Mouse (Mus musculus) adrenal gland, adult 2 months (tissue): ENCODE measurements at regions not wholly inside any gene's neighbourhood (a gene's known extent, or its start where the extent isn't known, plus 50 kb on each side); places are given as distances from the start of the nearest gene placed in this dataset.
"Not testable (repeated sequence)": the region's sequence is repeated elsewhere in the genome, so short reads cannot be mapped to it uniquely, and the experiment has no call there.

ENCODE experiments used
- DNase-seq: peaks from one replicate; pipeline ENCODE4 v3.0.0; 2021

DNA sequence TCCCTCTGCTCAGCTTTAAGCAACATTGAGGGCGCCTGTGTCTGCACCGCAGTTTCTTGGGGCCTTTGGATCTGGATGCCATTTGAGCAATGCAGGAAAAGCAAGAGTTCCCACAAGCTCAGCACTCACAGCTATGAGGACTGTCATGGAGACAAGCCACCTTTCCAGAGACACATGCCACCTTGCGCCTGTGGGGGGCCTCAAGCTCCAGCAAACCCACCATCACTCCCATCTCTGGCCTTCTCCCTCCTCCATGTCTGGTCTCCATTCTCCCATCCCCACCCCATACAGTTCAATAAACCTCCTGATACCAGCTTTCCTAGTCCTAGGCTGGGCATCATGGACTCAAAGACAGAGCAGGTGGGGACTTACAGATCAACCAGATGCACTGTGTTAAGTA lies 97.8 kb downstream of the Wdr11 start:
- no peak for DNase-seq

DNA sequence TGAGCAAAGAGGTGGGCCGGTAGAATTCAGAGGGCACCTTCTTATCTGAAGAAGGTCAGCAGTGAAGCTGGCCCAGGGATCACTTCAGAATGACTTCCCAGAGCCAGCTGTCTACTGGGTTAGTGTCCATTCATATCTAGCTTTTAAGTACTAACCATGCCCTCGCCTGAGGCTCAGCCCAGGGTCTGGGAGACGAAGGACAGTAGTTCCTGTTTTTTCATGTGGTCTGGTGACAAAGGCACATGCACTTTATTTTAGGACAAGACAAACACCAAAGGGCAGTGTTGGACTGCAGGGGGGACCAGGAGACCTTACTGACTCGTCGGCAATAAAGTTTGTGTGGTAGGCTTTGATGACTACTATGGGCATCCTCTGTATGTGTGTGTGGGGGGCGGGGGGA lies 99.2 kb downstream of the Wdr11 start:
- no peak for DNase-seq

DNA sequence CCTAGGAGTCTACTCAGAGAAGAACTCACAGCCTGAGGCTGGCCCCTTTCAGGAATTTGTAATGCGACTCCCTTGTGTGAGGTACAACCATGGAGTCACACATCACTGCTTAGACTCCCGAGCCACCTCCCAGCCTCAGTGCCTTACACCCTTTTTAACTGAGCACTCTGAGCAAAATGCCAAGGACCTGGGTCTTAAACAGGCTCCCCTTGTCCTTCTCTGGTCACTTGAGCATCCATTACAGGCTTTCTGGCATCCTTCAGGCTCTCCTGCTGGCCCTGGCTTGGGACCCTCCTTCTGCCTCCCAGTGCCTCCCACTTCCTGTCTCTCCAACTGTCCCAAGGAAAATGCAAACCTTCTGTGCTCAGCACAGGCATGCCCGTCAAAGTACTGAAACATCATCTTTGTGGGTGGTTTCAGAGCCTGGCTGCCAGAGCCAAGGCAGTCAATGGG lies 100.0 kb downstream of the Wdr11 start:
- no peak for DNase-seq

DNA sequence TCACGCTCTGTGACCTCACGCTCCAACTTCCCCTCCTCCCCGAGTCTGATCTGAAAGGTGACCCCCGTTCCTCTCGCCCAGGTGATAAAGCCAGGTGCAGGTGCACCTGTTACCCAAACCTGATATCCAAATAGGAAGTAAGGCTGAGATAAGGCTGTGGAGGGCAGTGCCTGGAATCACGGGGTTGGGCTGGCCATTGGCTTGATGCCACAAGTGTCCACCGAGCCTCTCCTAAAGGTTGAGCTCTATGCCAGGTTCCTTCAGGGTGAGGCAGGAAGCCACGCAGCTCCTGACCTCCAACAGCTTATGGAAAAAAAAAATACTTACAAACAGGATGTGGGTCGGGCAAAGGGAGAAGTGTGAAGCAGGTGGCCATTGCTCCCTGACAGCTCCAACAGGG lies 102.0 kb downstream of the Wdr11 start:
- no peak for DNase-seq

DNA sequence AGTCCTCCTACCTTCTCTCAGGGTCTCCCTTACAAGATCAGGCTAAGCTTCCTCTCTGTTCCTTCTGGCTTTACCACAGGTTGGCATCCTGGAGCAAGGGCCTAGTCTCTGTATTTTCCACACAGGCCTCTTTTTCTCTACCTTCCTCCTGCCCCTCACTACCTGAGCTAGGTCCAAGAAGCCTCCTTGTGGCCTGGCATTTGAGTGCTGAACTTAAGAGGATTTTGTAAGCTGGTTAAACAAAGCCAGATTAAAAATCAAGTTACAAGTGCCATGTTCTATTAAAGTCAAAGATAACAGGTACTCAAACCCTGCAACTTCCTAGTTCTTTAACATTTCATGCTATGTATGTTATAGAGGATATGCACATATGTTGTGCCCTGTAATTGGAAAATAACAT lies 102.5 kb downstream of the Wdr11 start:
- no peak for DNase-seq

DNA sequence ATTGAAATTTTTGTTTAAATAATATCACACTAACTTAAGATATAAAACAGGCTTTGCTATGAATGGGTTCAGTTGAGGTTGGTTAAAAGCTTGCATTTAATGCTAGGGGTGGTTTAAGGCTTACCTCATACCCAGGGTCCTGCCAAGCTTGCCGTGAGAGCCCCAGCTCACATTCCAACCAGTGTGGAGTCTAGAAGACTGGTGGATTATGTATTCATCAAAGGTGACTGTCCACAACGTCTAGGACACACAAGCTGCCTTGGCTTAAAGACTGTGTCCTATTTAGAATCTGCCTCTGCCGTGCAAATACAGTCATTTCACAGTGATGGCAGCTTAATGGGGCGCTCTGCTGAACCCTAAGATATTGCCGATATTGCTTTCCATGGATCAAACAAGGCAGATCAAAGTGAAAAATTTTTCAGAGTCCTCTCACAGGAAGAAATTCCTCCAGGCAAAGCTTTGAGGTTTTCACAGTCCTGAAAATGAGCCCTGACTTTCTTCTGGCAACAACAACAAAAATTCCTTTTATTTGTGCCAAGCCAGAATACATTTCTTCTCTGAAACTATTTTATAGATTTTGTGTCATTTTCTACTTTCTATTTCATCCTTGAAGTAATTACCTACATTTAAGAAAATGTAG lies 108.4 kb downstream of the Wdr11 start:
- DNase-seq: no peak

DNA sequence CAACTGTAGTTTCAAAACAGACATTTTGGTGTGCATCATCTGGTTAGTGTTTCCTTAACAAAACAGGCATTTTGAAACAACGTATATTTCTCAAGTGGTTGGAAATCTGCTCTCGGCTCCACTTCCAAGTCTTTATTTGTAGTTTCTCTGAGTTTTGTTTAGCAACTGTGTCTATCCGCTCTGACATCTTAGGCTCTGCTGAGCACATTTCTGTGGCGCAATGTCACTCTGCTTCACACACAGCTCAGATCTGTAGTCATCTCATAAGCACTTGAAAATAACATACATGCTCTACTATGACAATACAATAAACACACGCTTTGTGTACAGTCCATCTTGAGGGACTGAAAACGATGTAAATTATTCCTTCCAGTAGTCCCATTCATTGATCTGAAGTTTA lies 135.9 kb downstream of the Wdr11 start:
- no peak for DNase-seq

DNA sequence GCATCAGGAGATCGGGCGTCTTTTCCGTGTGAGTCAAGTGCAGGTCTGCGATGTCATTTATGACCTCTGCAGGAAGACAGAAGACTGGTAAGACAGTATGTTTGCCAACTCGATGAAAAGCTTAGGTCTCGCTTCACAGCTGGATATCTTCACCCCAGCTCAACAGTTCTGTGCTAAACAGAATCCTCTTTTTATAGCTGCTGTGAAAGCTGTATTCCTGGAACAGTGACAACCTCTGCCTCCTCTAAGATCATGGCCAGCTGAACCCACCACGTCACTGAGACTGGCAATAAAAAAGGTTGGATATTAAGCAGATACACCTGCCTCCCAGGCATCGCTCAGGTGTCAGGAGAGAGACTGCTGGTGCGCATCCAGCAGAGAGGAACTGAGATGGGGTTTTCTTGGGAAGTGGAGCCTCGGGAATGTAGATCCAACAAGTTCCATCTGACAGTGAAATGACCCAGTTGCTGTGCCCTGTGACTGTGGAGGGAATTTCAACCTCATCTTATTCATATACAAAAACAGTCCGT lies 138.1 kb downstream of the Wdr11 start:
- DNase-seq: no peak

DNA sequence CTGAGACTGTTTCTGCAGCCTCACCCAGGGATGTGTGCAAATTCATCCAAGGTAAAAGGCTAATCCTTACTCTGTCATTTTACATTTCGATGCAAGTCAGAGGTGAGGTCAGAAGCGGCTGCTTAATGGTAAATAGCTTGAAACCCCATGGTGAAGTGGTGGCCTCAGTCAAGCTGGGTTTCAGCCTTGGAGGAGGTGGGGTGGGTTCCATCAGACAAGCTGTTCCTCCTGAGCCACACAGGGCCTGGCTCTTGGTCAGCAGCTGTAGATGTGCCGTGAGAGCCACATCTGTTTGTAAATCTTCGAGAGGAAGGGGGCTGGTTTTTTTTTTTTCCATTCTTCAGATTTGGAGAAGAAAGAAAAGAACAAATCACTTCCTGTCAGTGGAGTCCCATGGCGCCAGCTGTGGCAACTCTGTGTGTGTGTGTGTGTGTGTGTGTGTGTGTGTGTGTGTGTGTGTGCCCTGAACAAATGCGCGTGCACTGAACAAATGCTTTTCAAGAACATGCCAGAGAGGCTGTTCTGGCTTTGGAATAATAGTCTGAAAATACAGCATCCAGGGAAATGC lies 139.2 kb downstream of the Wdr11 start:
- DNase-seq: no peak

DNA sequence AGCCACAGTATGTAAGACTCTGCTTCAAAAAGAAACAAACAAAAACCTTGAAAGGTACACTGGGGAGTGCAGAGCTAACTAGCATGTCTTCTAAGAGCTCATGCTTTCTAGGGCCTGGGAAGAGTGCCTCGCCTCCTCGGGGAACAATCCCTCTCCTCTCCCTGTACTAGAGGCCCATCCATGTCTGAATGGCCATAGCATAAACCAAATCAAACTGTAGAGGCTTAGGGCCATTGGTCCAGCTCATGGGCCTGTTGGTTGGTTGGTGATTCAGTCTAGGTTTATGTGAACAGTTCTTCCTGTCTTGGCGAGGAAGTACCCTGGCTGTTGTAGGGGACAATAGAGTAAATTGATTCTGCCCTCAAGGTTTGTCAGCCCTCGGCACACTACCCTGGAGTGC lies 151.0 kb downstream of the Wdr11 start:
- DNase-seq: no peak

DNA sequence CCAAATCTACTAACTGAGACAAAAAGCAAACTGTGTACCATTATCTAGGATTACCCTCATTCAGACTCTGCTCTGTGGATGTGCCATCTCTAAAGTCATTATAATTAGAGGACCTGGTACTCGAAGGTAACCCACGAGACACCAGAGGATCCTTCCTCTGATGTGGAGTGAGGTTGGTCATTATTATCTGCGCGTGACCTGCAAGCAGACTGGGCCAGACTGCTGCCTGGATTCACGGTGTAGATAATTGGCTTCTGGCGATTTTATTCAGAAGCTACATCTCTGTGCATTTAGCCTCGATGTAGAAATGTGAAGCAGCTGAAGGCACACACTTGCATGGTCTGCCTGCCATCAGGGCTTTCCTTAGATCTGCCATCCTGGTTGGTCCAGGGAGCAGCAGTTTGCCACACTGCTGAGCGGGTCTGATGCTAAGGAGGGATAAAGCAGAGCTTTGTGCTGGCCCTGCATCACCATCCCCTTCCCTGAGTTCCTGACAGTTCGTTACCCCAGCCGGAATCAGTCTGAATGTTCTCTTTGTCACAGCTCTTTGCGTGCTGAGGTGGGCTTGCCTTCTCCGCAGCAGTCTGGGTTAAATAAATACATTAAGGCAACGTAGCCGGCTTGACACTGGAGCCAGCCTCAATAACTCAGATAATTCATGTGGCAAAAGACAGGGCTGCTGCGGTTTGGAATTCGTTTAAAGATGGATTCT lies 152.4 kb downstream of the Wdr11 start:
- no peak for DNase-seq

DNA sequence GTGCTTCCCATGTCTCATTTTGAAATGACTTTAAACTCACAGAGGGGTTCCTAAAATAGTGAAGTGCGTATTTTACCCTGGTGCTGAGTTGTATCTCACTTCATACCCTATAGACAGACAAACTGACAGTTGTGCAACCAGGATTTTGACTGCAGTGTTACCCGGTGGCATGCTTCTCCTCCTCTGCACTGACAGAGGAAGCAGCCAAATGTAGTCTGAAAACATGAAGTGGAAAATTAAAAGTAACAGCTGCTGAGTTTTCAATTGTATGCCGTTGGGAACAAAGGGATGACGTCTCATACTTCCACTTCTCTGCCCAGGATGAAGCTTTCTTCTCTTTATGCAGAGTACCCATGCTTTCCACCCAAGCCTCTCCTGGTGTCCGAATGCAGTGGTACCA lies 155.0 kb downstream of the Wdr11 start:
- no peak for DNase-seq

DNA sequence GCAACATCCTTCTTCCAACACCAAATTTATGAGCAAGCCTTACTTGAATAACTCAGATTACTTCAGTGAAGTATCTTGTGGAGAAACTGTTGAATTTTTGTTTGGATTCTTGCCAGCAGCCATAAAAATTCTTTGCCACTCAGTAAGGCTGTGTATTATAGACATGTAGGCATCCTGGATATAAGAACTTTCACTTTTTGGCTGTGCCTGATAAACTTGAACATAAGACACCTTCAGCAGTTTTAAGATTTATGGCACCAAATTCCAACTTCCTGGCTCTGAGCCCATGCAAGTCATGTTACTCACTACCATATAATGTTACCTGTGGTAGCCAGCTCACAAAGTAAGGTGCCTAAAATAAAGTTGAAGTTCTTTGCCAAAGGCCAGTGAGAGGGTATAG lies 159.3 kb downstream of the Wdr11 start:
- no peak for DNase-seq

DNA sequence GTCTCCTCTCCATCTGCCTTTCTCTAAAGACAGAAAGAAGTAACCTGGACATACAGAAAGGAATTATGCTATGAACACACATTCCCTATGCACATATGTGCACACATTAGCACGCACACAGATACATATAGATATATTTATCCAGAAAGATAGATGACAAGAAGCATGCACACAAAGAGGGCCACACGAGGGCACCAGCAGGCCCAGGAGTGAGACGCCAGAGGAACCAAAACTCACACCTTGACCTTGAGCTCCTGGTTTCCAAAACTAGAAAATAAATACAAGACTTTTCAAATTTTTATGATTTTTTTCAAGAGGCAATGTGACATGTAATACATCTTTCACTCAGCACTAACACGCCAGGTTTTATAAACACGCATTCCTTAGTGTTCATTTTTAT lies 163.1 kb downstream of the Wdr11 start:
- DNase-seq: no peak

DNA sequence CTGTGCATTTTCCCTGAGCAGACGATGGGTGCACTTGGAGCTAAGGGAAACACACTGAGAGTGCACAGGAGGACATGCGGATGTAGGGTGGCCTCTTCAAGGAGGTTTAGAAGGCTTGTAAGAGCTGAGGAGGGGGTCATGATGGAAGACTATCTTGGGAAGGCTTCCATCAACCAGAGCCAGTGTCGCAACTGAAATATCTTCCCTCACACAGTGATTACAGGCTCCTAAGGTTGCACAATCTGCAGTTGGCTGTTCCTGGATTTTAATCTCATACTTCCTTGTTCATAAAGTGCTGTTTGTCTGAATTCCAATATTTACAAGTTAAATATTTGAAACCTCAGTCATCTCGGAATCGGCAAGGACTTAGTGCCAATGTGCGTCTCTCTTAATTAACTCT lies 164.5 kb downstream of the Wdr11 start:
- DNase-seq: peak; percentile 30

DNA sequence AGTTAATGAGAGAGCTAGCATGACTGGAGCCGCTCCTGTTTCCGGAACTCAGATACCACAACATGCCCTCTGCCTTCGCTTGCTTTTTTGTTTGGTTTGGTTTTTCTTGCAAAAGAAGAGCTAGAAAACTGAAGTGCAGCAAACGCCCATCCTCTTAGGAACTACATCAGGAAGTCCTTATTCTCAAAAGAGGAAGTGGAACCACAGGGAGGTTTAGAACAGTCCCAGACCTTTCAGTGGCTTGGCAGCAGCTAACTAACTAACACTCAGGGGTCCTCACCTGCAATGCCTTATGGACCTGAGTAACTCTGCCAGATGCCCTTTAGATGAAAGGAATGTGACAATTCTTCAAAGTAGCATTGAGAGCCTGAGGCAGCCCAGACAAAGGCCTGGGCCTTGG lies 168.2 kb downstream of the Wdr11 start:
- DNase-seq: no peak

DNA sequence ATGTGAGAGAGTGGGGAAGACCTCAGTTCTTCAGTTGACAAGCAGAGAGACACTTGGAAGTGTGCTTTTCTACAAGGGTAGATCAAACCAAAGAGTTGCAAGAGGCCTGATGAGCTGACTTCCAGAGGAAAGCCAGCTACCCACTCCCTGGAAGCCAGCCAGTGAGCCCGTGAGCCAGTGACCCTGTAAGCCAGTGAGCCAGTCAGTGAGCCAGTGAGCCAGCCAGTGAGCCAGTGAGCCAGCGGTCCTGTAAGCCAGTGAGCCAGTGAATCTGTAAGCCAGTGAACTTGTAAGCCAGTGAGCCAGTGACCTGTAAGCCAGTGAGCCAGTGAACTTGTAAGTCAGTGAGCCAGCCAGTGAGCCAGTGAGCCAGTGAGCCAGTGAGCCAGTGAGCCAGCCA lies 168.7 kb downstream of the Wdr11 start:
- DNase-seq: peak; percentile 32

DNA sequence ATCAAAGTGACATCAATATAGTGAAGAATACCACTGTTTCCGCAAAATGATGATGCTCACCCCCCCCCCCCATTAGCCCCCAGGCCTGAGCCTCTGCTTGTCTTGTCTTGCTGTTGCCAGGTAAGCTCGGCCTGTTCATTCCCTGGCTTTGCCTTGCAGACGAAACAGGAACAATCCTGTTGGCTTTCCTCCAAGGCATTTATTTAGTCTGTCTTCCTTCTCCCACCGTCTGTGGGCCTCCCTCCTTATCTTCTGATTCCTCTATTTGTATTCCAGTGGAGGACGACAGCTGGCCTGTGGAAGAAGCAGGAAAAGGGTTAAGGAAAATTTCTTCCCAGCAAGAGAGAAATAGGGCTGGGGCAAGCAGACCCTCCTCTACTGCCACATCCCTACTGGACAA lies 172.1 kb downstream of the Wdr11 start:
- no peak for DNase-seq

DNA sequence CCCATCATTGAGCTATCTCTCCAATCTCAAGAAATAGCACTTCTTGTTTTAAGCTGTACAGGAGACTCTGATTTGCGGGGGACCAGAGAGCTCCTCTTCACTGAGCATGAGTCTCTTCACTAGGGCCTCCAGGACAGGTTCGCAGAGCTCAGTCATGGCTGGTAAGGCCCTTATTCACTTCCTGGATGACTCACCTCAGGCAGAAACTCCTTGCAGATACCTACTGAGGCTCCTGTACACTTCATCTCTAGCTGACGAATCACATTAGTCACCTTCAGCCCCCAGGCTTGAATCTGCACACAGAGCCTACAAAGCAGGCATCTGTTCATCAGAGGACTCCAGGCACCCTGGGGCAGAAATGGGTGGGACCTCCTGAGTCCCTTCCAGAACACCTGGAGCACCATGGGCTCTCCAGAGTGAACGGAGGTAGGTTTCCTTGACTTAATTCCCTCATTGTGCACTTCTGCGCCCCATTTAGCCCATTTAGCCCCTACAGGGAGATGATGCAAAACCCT lies 172.8 kb downstream of the Wdr11 start:
- DNase-seq: no peak

DNA sequence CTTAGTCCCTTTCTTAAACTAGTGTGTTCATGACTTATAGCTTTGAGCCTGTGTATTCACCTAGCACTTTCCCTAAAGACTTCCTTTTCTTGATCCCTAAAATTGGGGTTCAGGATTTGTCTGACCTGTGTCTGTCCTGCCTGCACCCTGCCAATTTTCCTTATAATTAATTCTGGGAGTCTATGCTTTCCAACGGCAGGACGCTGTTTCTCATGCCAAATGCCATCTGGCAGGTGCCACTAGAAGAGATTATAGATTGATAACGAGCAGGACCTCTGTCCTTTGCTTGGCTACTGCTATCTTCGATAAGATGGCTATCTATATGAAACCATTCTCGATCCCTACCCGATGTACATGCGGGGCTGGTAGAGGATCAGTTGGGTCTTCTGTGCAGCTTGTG lies 174.0 kb downstream of the Wdr11 start:
- DNase-seq: no peak

DNA sequence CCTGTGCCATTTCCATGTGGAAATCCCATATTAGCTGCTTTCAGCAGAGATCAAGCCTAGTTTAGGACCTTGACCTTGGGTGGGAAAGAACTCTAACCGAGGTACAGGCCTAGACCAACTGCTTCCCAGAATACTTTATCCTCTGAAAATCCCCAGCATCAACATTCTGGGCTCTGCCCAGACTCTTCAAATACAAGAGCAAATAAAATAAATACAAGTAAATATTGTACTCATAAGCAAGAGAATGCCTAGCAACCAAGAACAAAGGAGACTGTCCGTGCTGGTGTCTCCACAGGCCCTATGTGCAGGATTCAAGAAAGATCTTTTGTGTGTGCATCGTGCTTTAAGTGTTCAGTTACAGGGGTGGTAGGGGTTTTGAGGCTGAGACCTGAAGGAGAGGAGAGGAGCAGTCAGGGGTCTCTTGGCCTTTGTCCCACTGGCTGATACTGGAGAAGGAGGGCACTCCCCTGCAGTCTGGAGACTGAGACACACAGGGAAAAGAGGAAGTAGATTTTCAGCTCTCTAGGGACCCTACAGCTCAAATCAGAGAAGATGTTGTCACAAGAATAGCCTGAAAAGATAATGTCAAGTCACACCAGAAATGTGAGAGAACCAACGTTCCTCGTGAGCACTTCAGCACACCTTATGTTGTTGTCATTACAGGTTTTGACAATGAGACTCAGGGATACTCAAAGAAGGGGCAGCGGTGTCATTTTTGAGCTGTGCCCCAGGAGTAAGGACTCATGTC lies 174.6 kb downstream of the Wdr11 start:
- no peak for DNase-seq

DNA sequence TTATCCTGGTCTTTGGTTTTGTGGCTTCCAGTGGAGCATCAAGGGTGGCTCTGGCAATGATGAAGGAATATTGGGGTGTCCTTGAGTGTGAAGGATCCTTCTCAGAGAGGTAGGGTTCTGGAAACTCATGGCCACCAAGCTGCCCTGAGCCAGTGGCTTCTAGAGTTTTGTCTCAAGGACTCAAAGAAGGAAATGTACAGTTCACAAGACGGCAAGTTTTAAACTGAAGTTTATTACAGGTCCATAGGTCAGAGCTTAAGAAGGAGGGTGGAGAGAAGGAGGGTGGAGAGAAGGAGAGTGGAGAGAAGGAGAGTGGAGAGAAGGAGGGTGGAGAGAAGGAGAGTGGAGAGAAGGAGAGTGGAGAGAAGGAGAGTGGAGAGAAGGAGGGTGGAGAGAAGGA lies 178.0 kb downstream of the Wdr11 start:
- DNase-seq: not testable (repeated sequence)

DNA sequence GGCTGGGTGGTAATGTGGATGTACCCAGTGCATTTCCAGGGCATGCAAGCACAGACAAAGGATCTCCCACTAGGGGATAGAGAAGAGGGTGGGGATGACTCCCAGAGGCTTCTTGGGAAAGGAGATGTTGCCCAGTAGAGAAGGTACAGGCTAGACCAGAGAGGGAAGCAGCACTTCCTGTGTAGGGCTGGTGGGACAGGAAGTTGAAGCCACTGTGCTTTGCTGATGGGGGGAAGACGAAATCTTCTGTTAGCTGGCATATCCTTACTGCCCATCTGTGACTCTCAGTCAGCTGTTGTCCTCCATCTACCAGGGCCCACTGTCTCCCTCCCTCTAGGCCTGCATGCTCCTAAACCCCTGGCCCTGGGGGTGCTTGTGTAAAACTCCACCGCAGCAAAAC lies 180.2 kb downstream of the Wdr11 start:
- DNase-seq: no peak
